Mouse (Mus musculus) testis, adult 2 months (tissue): ENCODE results near the gene Cers2. TPM values are rescaled to one million over a fixed set of nuclear protein-coding genes. Genes with fewer than 3 reads are reported as not detected.
"Not testable (repeated sequence)": the region's sequence is repeated elsewhere in the genome, so short reads cannot be mapped to it uniquely, and the experiment has no call there.

Source experiments
- H3K27ac ChIP-seq: fragments of 200-500 bp; 2 replicates; pipeline ENCODE4 v1.5.1; 2012; ENCODE audit warnings: low read depth, low read length; ENCODE audit not compliant: control insufficient read depth, insufficient read depth
- H3K27me3 ChIP-seq: fragments of 200-500 bp; 2 replicates; pipeline ENCODE4 v1.6.1; 2012; ENCODE audit warnings: mild to moderate bottlenecking, low read length, moderate library complexity; ENCODE audit not compliant: control insufficient read depth, insufficient read depth
- H3K36me3 ChIP-seq: fragments of 200-500 bp; 2 replicates; pipeline ENCODE4 v1.6.1; 2012; ENCODE audit warnings: mild to moderate bottlenecking, low read length; ENCODE audit not compliant: control insufficient read depth, insufficient read depth
- H3K4me1 ChIP-seq: fragments of 200-500 bp; 2 replicates; pipeline ENCODE4 v1.6.1; 2012; ENCODE audit warnings: low read length; ENCODE audit not compliant: control insufficient read depth, insufficient read depth
- H3K4me3 ChIP-seq: fragments of 200-500 bp; 2 replicates; pipeline ENCODE4 v1.5.1; 2012; ENCODE audit warnings: low read depth, mild to moderate bottlenecking, low read length, moderate library complexity, mixed read lengths; ENCODE audit not compliant: control insufficient read depth
- CTCF ChIP-seq: fragments of 200-500 bp; IDR thresholded peaks from 2 replicates; pipeline ENCODE4 v1.5.1; 2012; ENCODE audit warnings: low read depth, mild to moderate bottlenecking, inconsistent platforms, low read length, moderate library complexity; ENCODE audit not compliant: control insufficient read depth, insufficient read depth, insufficient replicate concordance
- POLR2A ChIP-seq: fragments of 200-500 bp; IDR thresholded peaks from 2 replicates; pipeline ENCODE4 v1.6.1; 2012; ENCODE audit warnings: low read depth, mild to moderate bottlenecking, inconsistent platforms, low read length, moderate library complexity; ENCODE audit not compliant: control insufficient read depth
- polyA plus RNA-seq: library from polyadenylated mRNA; depleted of rRNA; stranded (reverse); fragments of >200 nt; gene quantifications from 2 replicates; pipeline ENCODE4 v1.2.3, GENCODE M21; 2012

Gene Cers2
- polyA plus RNA-seq, 1 experiment, result 27.6 TPM

DNA sequence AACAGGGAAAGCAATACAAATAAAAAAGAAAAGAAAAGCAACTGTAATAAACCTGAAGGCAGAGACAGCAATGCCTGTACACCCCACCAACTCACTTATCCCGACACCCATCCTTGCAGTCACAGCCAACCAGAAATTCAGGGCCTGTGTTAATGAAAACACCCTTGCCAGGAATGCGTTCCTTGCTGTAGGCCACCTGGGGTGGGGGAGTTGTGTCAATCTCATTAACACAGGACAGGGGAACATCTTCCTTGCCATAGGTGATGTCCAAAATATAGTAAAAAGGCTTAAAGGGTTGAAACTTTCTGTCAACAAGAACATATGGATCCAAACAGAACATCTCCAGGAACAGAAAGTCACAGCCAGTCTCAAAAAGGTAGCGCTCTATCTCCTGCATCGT is 23.7 kb downstream of the Cers2 start:
- TF ChIP-seq CTCF (no peak), POLR2A (no peak)
- Histone ChIP-seq H3K4me3 (no peak overlapping the region), H3K4me1 (no peaks in the 10 kb centered on the region), H3K36me3 (peaks cover 7% of the 10 kb centered on the region; the same call in 1 of the 2 replicates), H3K27me3 (no peaks in the 10 kb centered on the region), H3K27ac (no peak overlapping the region)

DNA sequence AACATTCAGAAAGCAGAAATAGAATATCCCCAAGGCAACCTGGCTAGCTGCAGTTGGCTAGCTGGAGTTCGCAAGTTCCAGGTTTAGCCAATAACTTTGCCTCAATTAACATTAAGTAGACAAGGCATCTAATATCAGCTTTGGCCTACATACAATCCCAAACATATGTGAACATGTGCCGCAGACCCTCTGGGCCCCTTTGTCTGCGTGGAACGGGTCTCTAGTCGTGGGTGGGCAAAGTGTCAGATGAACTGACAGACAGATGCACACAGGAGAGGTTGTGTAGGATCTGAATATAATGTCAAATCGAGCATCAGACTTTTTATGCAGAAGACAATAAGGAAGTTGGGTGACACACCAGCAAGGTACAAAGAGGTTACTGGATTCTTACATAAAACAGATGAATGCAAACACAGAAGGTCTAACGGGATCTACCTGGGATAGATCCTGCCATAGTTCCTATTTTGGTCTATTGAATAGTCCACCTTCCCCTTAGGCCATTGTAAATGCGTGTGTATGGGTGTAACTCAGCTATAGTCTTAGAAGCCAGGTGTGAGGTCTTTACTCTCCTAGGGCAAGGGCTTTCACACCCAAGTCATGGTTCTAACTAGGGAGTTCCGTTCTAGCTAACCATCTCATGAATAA is 28.9 kb downstream of the Cers2 start:
- not testable (repeated sequence) for H3K27ac ChIP-seq, H3K4me3 ChIP-seq, H3K36me3 ChIP-seq, H3K4me1 ChIP-seq, H3K27me3 ChIP-seq

DNA sequence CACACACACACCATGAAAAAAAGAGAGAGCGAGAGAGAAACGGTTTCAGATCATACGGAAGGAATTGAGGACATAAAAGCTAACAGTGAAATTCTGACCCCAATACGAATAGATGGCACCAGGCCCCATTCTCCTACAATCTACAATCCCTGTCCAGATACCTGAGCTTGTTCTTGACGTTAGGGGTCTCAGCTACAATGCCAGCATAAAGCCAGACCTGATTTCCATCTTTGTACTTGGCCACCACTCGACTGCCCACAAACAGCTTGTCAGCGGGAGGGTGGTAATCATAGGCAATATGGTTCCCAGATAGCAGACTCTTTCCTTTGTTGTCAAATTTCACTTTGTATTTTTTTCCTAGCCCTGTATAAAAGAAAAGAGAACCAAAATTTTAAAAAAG is 31.9 kb downstream of the Cers2 start:
- Histone ChIP-seq H3K27ac (no peak overlapping the region), H3K4me1 (no peaks in the 10 kb centered on the region), H3K36me3 (peaks cover 5% of the 10 kb centered on the region; the same call in 1 of the 2 replicates), H3K27me3 (no peaks in the 10 kb centered on the region), H3K4me3 (no peak overlapping the region)
- TF ChIP-seq POLR2A (no peak), CTCF (no peak)

GRCm38 (mm10) chr3:95348343-95348742 is 33.8 kb downstream of the Cers2 start:
- not testable (repeated sequence) for H3K36me3 ChIP-seq, H3K27ac ChIP-seq, H3K4me3 ChIP-seq, H3K27me3 ChIP-seq, H3K4me1 ChIP-seq

DNA sequence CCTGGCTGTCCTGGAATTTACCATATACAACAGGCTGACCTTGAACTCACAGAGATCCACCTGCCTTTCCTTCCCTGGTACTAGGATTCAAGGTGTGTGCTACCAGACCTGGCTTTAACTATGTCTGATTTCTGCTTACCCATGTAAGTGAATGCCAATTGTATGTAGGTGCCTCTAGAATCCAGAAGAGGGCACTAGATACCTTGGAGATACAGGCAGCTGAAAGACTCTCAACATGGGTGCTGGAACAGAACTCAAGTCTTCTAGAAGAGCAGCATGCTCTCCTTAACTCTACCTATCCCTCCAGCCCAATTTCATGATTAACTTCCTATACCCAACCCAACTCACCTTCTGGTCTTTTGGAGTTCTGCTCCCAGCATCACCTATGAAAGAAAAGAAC is 34.9 kb downstream of the Cers2 start:
- TF ChIP-seq POLR2A (no peak), CTCF (no peak)
- Histone ChIP-seq H3K36me3 (peaks cover 6% of the 10 kb centered on the region), H3K4me3 (no peak overlapping the region), H3K4me1 (no peaks in the 10 kb centered on the region), H3K27ac (no peak overlapping the region), H3K27me3 (no peaks in the 10 kb centered on the region)

- not testable (repeated sequence) for H3K27me3 ChIP-seq, H3K27ac ChIP-seq, H3K4me1 ChIP-seq, H3K4me3 ChIP-seq, H3K36me3 ChIP-seq
Observed at GRCm38 (mm10) chr3:95355911-95356544, 41.4 kb downstream of the Cers2 start.

- TF ChIP-seq POLR2A, result peak; percentile 24; the same call in 1 of the 2 replicates
- Histone ChIP-seq H3K4me3 (peak within 1 kb of the TSS; percentile 76), H3K27ac (peak within 1 kb of the TSS; percentile 33; the same call in 1 of the 2 replicates)
- not testable (repeated sequence) for H3K4me1 ChIP-seq, H3K27me3 ChIP-seq, H3K36me3 ChIP-seq
Observed at GRCm38 (mm10) chr3:95356701-95357449, 42.3 kb downstream of the Cers2 start, which contains the start of gene Setdb1. Gene Setdb1 (minus strand): TSS chr3:95357202.

GRCm38 (mm10) chr3:95357746-95358145 is 43.2 kb downstream of the Cers2 start:
- no peaks in the 10 kb centered on the region for H3K4me1 ChIP-seq
- no peak overlapping the region for H3K4me3 ChIP-seq
- H3K27ac ChIP-seq, result no peak overlapping the region
- H3K36me3 ChIP-seq, result peaks cover 4% of the 10 kb centered on the region
- no peaks in the 10 kb centered on the region for H3K27me3 ChIP-seq
- no peak for TF ChIP-seq CTCF
- no peak for TF ChIP-seq POLR2A

- not testable (repeated sequence) for H3K4me1 ChIP-seq, H3K36me3 ChIP-seq, H3K4me3 ChIP-seq, H3K27me3 ChIP-seq, H3K27ac ChIP-seq
Observed at GRCm38 (mm10) chr3:95360276-95360675, 45.7 kb downstream of the Cers2 start.
